Mouse (Mus musculus): Measurements from ENCODE around the gene Yjefn3. TPM values are rescaled to one million over a fixed set of nuclear protein-coding genes. Genes with fewer than 3 reads are reported as not detected.
A peak's percentile ranks its signal among the peaks of the same experiment; 100 is the strongest.

Gene Yjefn3
- polyA plus RNA-seq, 2 experiments: 0.30 to 0.79 TPM

DNA sequence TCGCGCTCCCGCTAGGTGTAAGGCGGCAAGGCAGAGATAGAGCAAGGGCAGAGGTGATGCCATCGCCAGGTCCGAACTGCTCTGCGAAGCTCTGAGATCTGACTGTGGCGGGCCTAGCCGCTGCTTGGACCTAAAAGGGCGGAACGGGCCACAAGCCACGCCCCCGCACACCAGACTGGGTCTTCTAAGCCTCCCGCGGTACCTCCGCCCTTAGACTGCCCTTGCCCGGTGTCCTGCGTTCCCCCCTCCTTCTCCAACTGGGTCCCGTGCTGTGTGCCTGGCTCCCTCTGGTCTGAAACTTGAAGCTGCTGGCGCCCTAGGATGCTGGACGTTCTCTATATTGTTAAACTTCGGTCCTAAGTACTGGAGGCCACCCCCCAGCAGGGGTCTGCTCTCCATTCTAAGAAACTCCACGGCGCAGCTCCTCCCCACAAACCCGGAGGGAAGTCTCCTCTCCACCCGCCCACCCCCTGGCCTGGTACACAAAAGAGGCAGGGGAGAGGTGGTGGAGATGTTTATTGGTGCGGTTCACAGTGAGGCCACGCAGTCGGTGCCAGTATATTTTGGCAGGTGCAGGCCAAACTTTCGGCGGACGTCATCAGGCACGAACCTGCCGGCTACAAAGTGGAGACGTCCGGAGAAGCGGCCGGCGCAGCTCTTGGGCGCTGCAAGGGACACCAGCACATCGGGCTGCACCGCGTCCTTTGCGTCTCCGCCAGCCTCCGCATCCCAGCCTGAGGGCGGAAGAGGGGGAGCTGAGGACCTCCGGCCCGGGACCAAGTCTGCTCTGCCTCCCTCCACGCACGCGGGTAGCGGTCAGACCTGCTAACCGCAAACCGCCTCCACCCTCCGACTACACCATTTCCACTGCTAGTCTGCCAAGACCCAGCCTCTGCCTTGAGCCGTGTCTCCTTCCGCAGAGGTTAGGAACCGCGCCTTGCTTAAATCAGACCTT is 14.9 kb downstream of the Yjefn3 start, which contains the start of gene Cilp2:
TSS of gene Cilp2 (minus strand) at position 399 of the 955 bp plus-strand sequence.
- peaks cover 83% of the 10 kb centered on the region for H3K27me3 ChIP-seq (ENCODE audit: control insufficient read depth, insufficient read depth, low read length)
- H3K9ac ChIP-seq (replicated peaks): no peak within 1 kb of the TSS
- H3K4me1 ChIP-seq (replicated peaks; ENCODE audit: control insufficient read depth in 2 of 2, insufficient read depth in 2 of 2, low read length in 1 of 2): no peaks in the 10 kb centered on the region
- H3K4me3 ChIP-seq (ENCODE audit: insufficient read depth in 1 of 2, low read depth in 2 of 2, low read length in 2 of 2): no peak within 1 kb of the TSS
- DNase-seq (ENCODE audit: low read depth in 3 of 3, low spot score in 3 of 3): no peak
- no peaks in the 10 kb centered on the region for H3K9me3 ChIP-seq (ENCODE audit: control insufficient read depth, low read length)
- no peak within 1 kb of the TSS for H3K27ac ChIP-seq
- no peaks in the 10 kb centered on the region for H3K36me3 ChIP-seq (replicated peaks; ENCODE audit: control insufficient read depth, insufficient read depth, low read depth)
- TF ChIP-seq EP300 (IDR thresholded peaks at IDR 0.05; ENCODE audit: low read depth) (no peak), CTCF (IDR thresholded peaks at IDR 0.05; ENCODE audit: low read depth) (no peak)
- ATAC-seq (ENCODE audit: insufficient read depth): no peak
- WGBS (ENCODE audit: insufficient replicate concordance): 2% methylated on average over 54 of the region's 60 CpGs
- no peak within 1 kb of the TSS for H3K4me2 ChIP-seq (ENCODE audit: low read depth)

DNA sequence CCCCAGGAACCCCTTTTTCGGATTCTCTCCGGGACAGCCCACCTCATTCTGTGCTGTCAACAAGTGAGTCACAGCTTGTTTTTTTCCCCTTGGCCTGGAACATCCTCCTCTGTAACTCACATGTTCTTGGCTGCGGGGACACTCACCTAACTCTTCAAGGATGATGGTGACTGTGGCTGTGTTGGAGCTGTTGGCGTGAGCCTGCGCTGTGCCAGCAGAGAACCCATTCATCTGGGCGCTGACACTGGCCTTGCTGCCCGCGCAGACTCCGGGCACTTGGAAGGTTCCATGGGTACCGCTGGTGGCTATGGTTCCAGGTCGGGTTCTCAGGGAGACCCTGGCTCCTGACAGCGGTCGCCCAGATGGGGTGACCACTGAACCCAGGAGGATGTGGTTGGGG is 18.4 kb downstream of the Yjefn3 start:
- DNase-seq (ENCODE audit: low read depth in 3 of 3, low spot score in 3 of 3): no peak
- Histone ChIP-seq H3K36me3 (replicated peaks; ENCODE audit: control insufficient read depth, insufficient read depth, low read depth) (no peaks in the 10 kb centered on the region), H3K27me3 (ENCODE audit: control insufficient read depth, insufficient read depth, low read length) (peaks cover 100% of the 10 kb centered on the region), H3K4me2 (ENCODE audit: low read depth) (no peak overlapping the region), H3K4me1 (replicated peaks; ENCODE audit: control insufficient read depth in 2 of 2, insufficient read depth in 2 of 2, low read length in 1 of 2) (no peaks in the 10 kb centered on the region), H3K4me3 (ENCODE audit: insufficient read depth in 1 of 2, low read depth in 2 of 2, low read length in 2 of 2) (no peak overlapping the region), H3K27ac (no peak overlapping the region), H3K9me3 (ENCODE audit: control insufficient read depth, low read length) (no peaks in the 10 kb centered on the region), H3K9ac (replicated peaks) (no peak overlapping the region)
- ATAC-seq (ENCODE audit: insufficient read depth): no peak
- no peak for TF ChIP-seq EP300 (IDR thresholded peaks at IDR 0.05; ENCODE audit: low read depth)
- TF ChIP-seq CTCF (IDR thresholded peaks at IDR 0.05; ENCODE audit: low read depth): no peak
- 50% methylated on average over 13 of the region's 13 CpGs for WGBS (ENCODE audit: insufficient replicate concordance)

DNA sequence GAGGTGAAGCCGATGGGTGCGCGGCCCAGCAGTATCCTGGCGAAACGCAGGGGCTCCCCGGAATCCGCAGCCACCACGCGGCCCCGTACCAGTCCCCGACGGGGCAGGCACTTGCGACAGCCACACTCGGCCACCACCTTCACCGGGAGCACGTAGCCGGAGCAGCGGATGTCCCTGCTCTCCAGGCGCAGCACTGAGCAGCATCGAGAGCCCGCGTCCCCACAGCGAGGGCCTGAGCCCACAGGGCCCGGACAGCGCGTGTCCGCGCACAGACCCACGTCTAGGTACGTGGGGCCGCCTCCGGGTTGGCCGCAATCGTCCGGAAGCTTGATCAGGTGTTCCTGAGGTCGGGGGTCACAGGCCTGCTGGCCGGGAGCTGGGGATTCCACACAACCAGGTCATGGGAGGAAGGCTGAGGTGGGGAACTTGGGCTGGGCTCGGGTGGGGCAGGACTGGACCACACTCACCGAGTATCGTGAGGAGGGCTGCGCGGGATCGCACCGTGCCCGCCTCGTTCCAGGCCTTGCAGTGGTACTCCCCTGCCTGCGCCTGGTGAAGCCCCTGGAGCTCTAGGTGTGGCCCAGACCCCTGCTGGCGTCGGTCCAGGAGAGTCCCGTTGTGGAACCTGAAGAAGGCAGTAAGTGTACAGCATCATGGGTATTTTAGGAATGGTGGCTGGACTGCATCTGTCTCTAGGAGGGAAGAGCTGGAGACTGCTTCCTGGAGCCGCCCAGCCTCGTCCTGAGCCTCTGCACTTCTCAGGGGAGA is 19.5 kb downstream of the Yjefn3 start:
- H3K4me1 ChIP-seq (replicated peaks; ENCODE audit: control insufficient read depth in 2 of 2, insufficient read depth in 2 of 2, low read length in 1 of 2): no peaks in the 10 kb centered on the region
- no peak overlapping the region for H3K27ac ChIP-seq
- peaks cover 90% of the 10 kb centered on the region for H3K27me3 ChIP-seq (ENCODE audit: control insufficient read depth, insufficient read depth, low read length)
- no peak overlapping the region for H3K9ac ChIP-seq (replicated peaks)
- WGBS (ENCODE audit: insufficient replicate concordance): 19% methylated on average over 52 of the region's 52 CpGs
- no peaks in the 10 kb centered on the region for H3K9me3 ChIP-seq (ENCODE audit: control insufficient read depth, low read length)
- no peak overlapping the region for H3K4me2 ChIP-seq (ENCODE audit: low read depth)
- H3K36me3 ChIP-seq (replicated peaks; ENCODE audit: control insufficient read depth, insufficient read depth, low read depth): no peaks in the 10 kb centered on the region
- ATAC-seq (ENCODE audit: insufficient read depth) (no peak), DNase-seq (ENCODE audit: low read depth in 3 of 3, low spot score in 3 of 3) (no peak)
- TF ChIP-seq EP300 (IDR thresholded peaks at IDR 0.05; ENCODE audit: low read depth) (no peak), CTCF (IDR thresholded peaks at IDR 0.05; ENCODE audit: low read depth) (no peak)
- H3K4me3 ChIP-seq (ENCODE audit: insufficient read depth in 1 of 2, low read depth in 2 of 2, low read length in 2 of 2): no peak overlapping the region

DNA sequence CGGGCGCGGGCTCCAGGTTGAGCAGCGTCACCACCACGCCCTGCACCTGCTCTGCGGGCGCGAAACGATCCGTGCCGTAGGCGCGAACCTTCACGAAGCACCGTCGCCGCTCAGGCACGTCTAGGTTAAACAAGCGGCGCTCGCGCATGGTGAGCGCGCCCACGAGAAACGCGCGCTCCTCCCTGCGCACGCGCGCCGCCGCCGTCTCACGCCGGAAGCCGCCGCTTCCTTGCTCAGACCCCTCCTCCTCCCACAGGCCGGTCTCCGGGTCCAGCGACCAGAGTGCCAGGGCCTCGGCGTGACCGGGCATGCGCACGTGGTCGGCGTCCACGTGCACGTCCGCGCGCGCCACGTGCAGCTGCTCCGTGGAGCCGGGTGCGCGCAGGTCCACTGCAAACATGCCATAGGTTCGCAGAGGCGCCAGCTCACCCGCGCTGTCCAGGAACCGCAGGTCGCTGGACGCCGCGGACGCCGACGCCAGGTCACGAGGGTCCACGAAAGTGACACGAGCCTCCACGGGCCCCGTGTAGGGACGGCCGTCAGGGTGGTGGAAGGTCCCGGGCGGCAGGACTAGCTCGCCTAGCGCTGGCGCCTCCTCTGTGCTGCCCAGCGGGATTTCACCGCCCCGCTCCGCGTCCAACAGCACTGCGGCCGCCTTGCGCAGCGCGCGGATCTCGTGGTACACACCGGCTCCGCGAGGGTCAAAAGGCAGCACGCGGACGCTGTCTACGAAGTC is 20.3 kb downstream of the Yjefn3 start:
- H3K36me3 ChIP-seq (replicated peaks; ENCODE audit: control insufficient read depth, insufficient read depth, low read depth): no peaks in the 10 kb centered on the region
- WGBS (ENCODE audit: insufficient replicate concordance): 9% methylated on average over 101 of the region's 103 CpGs
- H3K9me3 ChIP-seq (ENCODE audit: control insufficient read depth, low read length): no peaks in the 10 kb centered on the region
- TF ChIP-seq CTCF (IDR thresholded peaks at IDR 0.05; ENCODE audit: low read depth) (no peak), EP300 (IDR thresholded peaks at IDR 0.05; ENCODE audit: low read depth) (no peak)
- H3K27me3 ChIP-seq (ENCODE audit: control insufficient read depth, insufficient read depth, low read length): peaks cover 82% of the 10 kb centered on the region
- peak overlapping the region in 1 of 2 experiments; percentile 20; a peak in 1 of 4 replicates for H3K4me3 ChIP-seq (ENCODE audit: insufficient read depth in 1 of 2, low read depth in 2 of 2, low read length in 2 of 2)
- H3K4me2 ChIP-seq (ENCODE audit: low read depth): peak overlapping the region; percentile 33; the same call in 1 of the 2 replicates
- no peaks in the 10 kb centered on the region for H3K4me1 ChIP-seq (replicated peaks; ENCODE audit: control insufficient read depth in 2 of 2, insufficient read depth in 2 of 2, low read length in 1 of 2)
- peak; percentile 36 for ATAC-seq (ENCODE audit: insufficient read depth)
- H3K27ac ChIP-seq: no peak overlapping the region
- DNase-seq (ENCODE audit: low read depth in 3 of 3, low spot score in 3 of 3): no peak
- H3K9ac ChIP-seq (replicated peaks): no peak overlapping the region
